Mouse (Mus musculus): ENCODE data around the gene Rhbdf2. TPM values are rescaled to one million over a fixed set of nuclear protein-coding genes. Genes with fewer than 3 reads are reported as not detected.
A peak's percentile ranks its signal among the peaks of the same experiment; 100 is the strongest.

The Rhbdf2 gene
- total and polyA plus RNA-seq, 3 experiments: 6.4 to 13.7 TPM; not detected in 1

DNA sequence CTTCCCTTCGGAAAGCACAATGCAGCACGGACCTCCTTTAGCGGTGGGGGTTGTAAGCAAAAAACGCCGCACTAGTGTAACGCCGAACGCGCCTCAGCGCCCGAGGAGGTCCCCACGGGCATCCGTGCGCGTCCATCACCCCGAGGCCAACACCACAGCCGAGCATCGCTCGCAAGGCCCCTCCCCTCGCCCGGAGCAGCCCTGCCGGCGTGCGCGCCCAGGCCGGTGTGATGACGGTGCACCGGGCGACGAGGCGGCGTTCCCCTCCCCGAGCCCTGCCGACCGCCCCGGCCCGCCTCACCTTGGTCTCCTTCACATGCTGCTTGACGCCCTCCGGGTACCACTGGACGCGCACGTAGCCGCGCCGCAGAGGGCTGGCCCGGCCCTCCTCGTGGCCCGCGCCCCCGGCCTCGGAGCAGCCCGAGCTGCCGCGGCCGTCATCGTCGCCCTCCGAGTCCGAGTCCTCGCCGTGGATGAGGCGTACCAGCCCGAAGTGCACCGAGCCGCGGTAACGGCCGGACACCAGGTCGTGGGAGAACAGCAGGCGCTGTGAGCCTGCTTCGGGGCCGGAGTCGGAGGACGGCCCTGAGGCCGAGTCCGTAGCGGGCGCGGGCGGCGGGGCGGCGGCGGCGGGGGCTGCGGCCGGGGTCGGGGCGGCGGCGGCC is 46.0 kb downstream of the Rhbdf2 start:
- Histone ChIP-seq H3K27ac (ENCODE audit: control insufficient read depth, low read depth, low read length) (peak overlapping the region; percentile 18; the same call in 1 of the 2 replicates), H3K4me1 (ENCODE audit: control insufficient read depth in 1 of 2, insufficient read depth in 2 of 2, low read length in 2 of 2) (peaks cover 0 to 20% of the 10 kb centered on the region in 2 experiments; a peak in 2 of 4 replicates), H3K36me3 (ENCODE audit: control insufficient read depth in 1 of 2, insufficient read depth in 2 of 2, low read length in 2 of 2) (peaks cover 0 to 5% of the 10 kb centered on the region in 2 experiments; a peak in 2 of 4 replicates), H3K27me3 (ENCODE audit: control insufficient read depth in 1 of 2, insufficient read depth in 2 of 2, low read length in 2 of 2) (no peaks in the 10 kb centered on the region), H3K9me3 (replicated peaks; ENCODE audit: insufficient read depth, low read length) (no peaks in the 10 kb centered on the region), H3K9ac (ENCODE audit: control insufficient read depth, low read depth, low read length, poor library complexity, severe bottlenecking) (peak overlapping the region; percentile 71), H3K4me3 (ENCODE audit: control insufficient read depth in 1 of 2, insufficient read depth in 1 of 2, low read depth in 2 of 2, low read length in 2 of 2) (peak overlapping the region; percentile 66 to 81), H3K79me2 (ENCODE audit: control insufficient read depth, insufficient read depth, low read length, poor library complexity) (peaks cover 37% of the 10 kb centered on the region)
- TF ChIP-seq TBP (IDR thresholded peaks at IDR 0.05; ENCODE audit: low read depth, low read length) (no peak), CHD2 (IDR thresholded peaks at IDR 0.05; ENCODE audit: low read length) (no peak), MXI1 (IDR thresholded peaks at IDR 0.05; ENCODE audit: low read depth, low read length) (peak; percentile 45), MYB (IDR thresholded peaks at IDR 0.05; ENCODE audit: low read depth, low read length) (no peak), NELFE (IDR thresholded peaks at IDR 0.05; ENCODE audit: low read depth, low read length) (peak; percentile 5; the same call in 1 of the 2 replicates), UBTF (IDR thresholded peaks at IDR 0.05; ENCODE audit: borderline replicate concordance, insufficient read depth, low read depth, low read length) (0 out of 2 replicates have a peak, but pooled peaks have one; percentile 91), NRF1 (IDR thresholded peaks at IDR 0.05; ENCODE audit: insufficient read depth, low read depth, low read length, poor library complexity, severe bottlenecking) (no peak), ZMIZ1 (IDR thresholded peaks at IDR 0.05; ENCODE audit: low read depth, low read length) (0 out of 2 replicates have a peak, but pooled peaks have one; percentile 35), POLR2A (IDR thresholded peaks at IDR 0.05; ENCODE audit: control insufficient read depth in 1 of 2, insufficient read depth in 1 of 2, low read depth in 1 of 2, low read length in 2 of 2, poor library complexity in 1 of 2) (no peak), CHD1 (IDR thresholded peaks at IDR 0.05; ENCODE audit: low read depth, low read length) (no peak), HCFC1 (IDR thresholded peaks at IDR 0.05; ENCODE audit: low read depth, low read length) (0 out of 2 replicates have a peak, but pooled peaks have one; percentile 10), MAZ (IDR thresholded peaks at IDR 0.05; ENCODE audit: low read depth, low read length) (0 out of 2 replicates have a peak, but pooled peaks have one; percentile 42), BHLHE40 (IDR thresholded peaks at IDR 0.05; ENCODE audit: borderline replicate concordance, low read depth, low read length) (no peak), GABPA (IDR thresholded peaks at IDR 0.05; ENCODE audit: low read depth, low read length) (no peak), SIN3A (IDR thresholded peaks at IDR 0.05; ENCODE audit: low read length) (peak; percentile 43), ETS1 (IDR thresholded peaks at IDR 0.05; ENCODE audit: low read depth, low read length) (no peak), POLR2AphosphoS2 (IDR thresholded peaks at IDR 0.05; ENCODE audit: low read length) (no peak)
- peak; percentile 72 for DNase-seq (ENCODE audit: low read depth, low spot score)

DNA sequence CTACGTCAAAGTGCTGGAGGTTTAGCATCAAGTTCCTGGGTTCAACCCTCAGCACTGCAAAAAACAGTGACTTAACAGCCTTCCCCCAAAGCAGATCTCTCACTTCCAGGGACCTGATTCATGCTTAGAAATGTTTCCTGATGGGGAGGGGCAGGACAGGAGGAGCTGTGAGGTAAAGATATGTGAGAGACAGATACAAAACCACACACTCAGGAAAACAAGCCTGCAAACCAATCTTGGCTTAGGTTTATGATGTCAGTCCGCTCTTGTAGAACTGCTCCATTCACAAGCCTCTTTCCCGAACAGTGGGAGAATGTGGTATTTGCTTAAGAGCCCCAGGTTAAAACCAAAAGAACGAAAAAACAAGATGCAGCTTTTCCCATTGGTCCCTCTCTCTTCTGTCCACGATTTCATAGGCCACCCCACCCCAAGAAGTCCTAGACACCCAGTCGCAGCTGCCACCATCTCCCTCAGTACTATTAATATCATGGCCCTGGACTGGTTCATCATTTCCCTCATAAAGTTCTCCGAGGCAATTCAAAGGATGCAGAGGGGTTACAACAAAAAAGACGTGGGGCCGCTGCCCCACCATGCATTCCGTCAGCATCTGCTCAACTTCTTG is 46.7 kb downstream of the Rhbdf2 start:
- H3K9ac ChIP-seq (ENCODE audit: control insufficient read depth, low read depth, low read length, poor library complexity, severe bottlenecking): peak overlapping the region; percentile 71
- H3K79me2 ChIP-seq (ENCODE audit: control insufficient read depth, insufficient read depth, low read length, poor library complexity): peaks cover 43% of the 10 kb centered on the region
- no peaks in the 10 kb centered on the region for H3K9me3 ChIP-seq (replicated peaks; ENCODE audit: insufficient read depth, low read length)
- H3K36me3 ChIP-seq (ENCODE audit: control insufficient read depth in 1 of 2, insufficient read depth in 2 of 2, low read length in 2 of 2): peaks cover 0 to 5% of the 10 kb centered on the region in 2 experiments; a peak in 2 of 4 replicates
- H3K27ac ChIP-seq (ENCODE audit: control insufficient read depth, low read depth, low read length): peak overlapping the region; percentile 18; the same call in 1 of the 2 replicates
- peak; percentile 91 for DNase-seq (ENCODE audit: low read depth, low spot score)
- H3K4me3 ChIP-seq (ENCODE audit: control insufficient read depth in 1 of 2, insufficient read depth in 1 of 2, low read depth in 2 of 2, low read length in 2 of 2): peak overlapping the region; percentile 66 to 81
- peaks cover 0 to 20% of the 10 kb centered on the region in 2 experiments; a peak in 2 of 4 replicates for H3K4me1 ChIP-seq (ENCODE audit: control insufficient read depth in 1 of 2, insufficient read depth in 2 of 2, low read length in 2 of 2)
- no peaks in the 10 kb centered on the region for H3K27me3 ChIP-seq (ENCODE audit: control insufficient read depth in 1 of 2, insufficient read depth in 2 of 2, low read length in 2 of 2)
- TF ChIP-seq ZC3H11A (IDR thresholded peaks at IDR 0.05; ENCODE audit: low read depth, low read length) (no peak), MAFK (IDR thresholded peaks at IDR 0.05; ENCODE audit: borderline replicate concordance, low read depth, low read length) (peak; percentile 61; the same call in 1 of the 2 replicates), POLR2A (IDR thresholded peaks at IDR 0.05; ENCODE audit: control insufficient read depth in 1 of 2, insufficient read depth in 1 of 2, low read depth in 1 of 2, low read length in 2 of 2, poor library complexity in 1 of 2) (0 out of 4 replicates have a peak, but pooled peaks of 1 of the 2 experiments have one; percentile 18), MYB (IDR thresholded peaks at IDR 0.05; ENCODE audit: low read depth, low read length) (no peak), MAZ (IDR thresholded peaks at IDR 0.05; ENCODE audit: low read depth, low read length) (peak; percentile 88), SMC3 (IDR thresholded peaks at IDR 0.05; ENCODE audit: low read depth, low read length) (no peak), GABPA (IDR thresholded peaks at IDR 0.05; ENCODE audit: low read depth, low read length) (no peak), TCF12 (IDR thresholded peaks at IDR 0.05; ENCODE audit: low read depth, low read length) (peak; percentile 88), MXI1 (IDR thresholded peaks at IDR 0.05; ENCODE audit: low read depth, low read length) (peak; percentile 58), CHD1 (IDR thresholded peaks at IDR 0.05; ENCODE audit: low read depth, low read length) (no peak), BHLHE40 (IDR thresholded peaks at IDR 0.05; ENCODE audit: borderline replicate concordance, low read depth, low read length) (0 out of 2 replicates have a peak, but pooled peaks have one; percentile 33), TAL1 (IDR thresholded peaks at IDR 0.05; ENCODE audit: low read length) (peak; percentile 85), NRF1 (IDR thresholded peaks at IDR 0.05; ENCODE audit: insufficient read depth, low read depth, low read length, poor library complexity, severe bottlenecking) (no peak), TBP (IDR thresholded peaks at IDR 0.05; ENCODE audit: low read depth, low read length) (peak; percentile 49; the same call in 1 of the 2 replicates), ZNF384 (IDR thresholded peaks at IDR 0.05; ENCODE audit: low read depth, low read length) (no peak), UBTF (IDR thresholded peaks at IDR 0.05; ENCODE audit: borderline replicate concordance, insufficient read depth, low read depth, low read length) (no peak), POLR2AphosphoS2 (IDR thresholded peaks at IDR 0.05; ENCODE audit: low read length) (no peak), RCOR1 (IDR thresholded peaks at IDR 0.05; ENCODE audit: low read depth, low read length) (peak; percentile 98), GATA1 (IDR thresholded peaks at IDR 0.05; ENCODE audit: low read depth, low read length) (peak; percentile 86), ETS1 (IDR thresholded peaks at IDR 0.05; ENCODE audit: low read depth, low read length) (peak; percentile 91)
